Mouse (Mus musculus) gastrocnemius, postnatal 10 days (tissue): Measurements from ENCODE around the gene Cpsf4. TPM values are rescaled to one million over a fixed set of nuclear protein-coding genes. Genes with fewer than 3 reads are reported as not detected.
A peak's percentile ranks its signal among the peaks of the same experiment; 100 is the strongest.
"Not testable (repeated sequence)": the region's sequence is repeated elsewhere in the genome, so short reads cannot be mapped to it uniquely, and the experiment has no call there.

Experiments
- DNase-seq: peaks from one replicate; pipeline ENCODE4 v3.0.0; 2021; ENCODE audit warnings: mixed read lengths
- total RNA-seq, 2 experiments: library from RNA; stranded (reverse); gene quantifications; 2 replicates each; pipeline ENCODE4 v1.2.3; 2021

Cpsf4 gene
- total RNA-seq, 2 experiments from 2014 or later, result 11.6 to 13.8 TPM

GRCm38 (mm10) chr5:145222840-145223239, 55.8 kb downstream of the Cpsf4 start:
- no peak for DNase-seq

GRCm38 (mm10) chr5:145223395-145223794, 56.4 kb downstream of the Cpsf4 start:
- no peak for DNase-seq

- DNase-seq, result no peak
Measured at GRCm38 (mm10) chr5:145226453-145226852, 59.4 kb downstream of the Cpsf4 start.

- DNase-seq, result not testable (repeated sequence)
Measured at GRCm38 (mm10) chr5:145229283-145229682, 62.3 kb downstream of the Cpsf4 start.

GRCm38 (mm10) chr5:145230641-145231040, 63.6 kb downstream of the Cpsf4 start:
- no peak for DNase-seq

- DNase-seq, result peak; percentile 95
Measured at GRCm38 (mm10) chr5:145231367-145231871, 64.4 kb downstream of the Cpsf4 start, which contains the start of gene Zfp655. TSS of gene Zfp655 (plus strand) at chr5:145231715.

Other genes with a start within 250 kb of the Cpsf4 start
- 10 to 100 TPM; 15.7 to 20.2 TPM for gene Smurf1, start 201.4 kb upstream of the Cpsf4 start, total RNA-seq
- gene Gm4871, start 134.5 kb upstream of the Cpsf4 start, total RNA-seq, result not detected
- not detected for gene 1700018F24Rik, start 124.2 kb upstream of the Cpsf4 start, total RNA-seq
- gene Arpc1a, start 83.4 kb upstream of the Cpsf4 start, total RNA-seq, result 10 to 100 TPM; 42.7 to 43.7 TPM
- not detected for gene Kpna7, start 83.2 kb upstream of the Cpsf4 start, total RNA-seq
- gene Arpc1b, start 53.0 kb upstream of the Cpsf4 start, total RNA-seq, result 10 to 100 TPM; 78.4 to 98.3 TPM
- 10 to 100 TPM; 70.6 to 74.2 TPM for gene Pdap1, start 27.0 kb upstream of the Cpsf4 start, total RNA-seq
- 10 to 100 TPM; 66.9 to 70.9 TPM for gene Bud31, start 26.9 kb upstream of the Cpsf4 start, total RNA-seq
- gene Ptcd1, start 105 bp upstream of the Cpsf4 start, total RNA-seq, result 10 to 100 TPM in 1 of 2 experiments, 1 to 10 TPM in 1; 9.9 to 11.0 TPM
- 100 to 1,000 TPM; 566 to 668 TPM for gene Atp5j2, start 24.8 kb downstream of the Cpsf4 start, total RNA-seq
- gene Zkscan14, start 34.7 kb downstream of the Cpsf4 start, total RNA-seq, result 1 to 10 TPM; 6.1 to 6.6 TPM
- 1 to 10 TPM; 7.7 to 9.9 TPM for gene Zkscan5, start 37.3 kb downstream of the Cpsf4 start, total RNA-seq
- gene Zfp655, start 64.5 kb downstream of the Cpsf4 start, total RNA-seq, result 10 to 100 TPM; 13.7 to 16.9 TPM
- 10 to 100 TPM; 10.9 to 12.0 TPM for gene Zscan25, start 113.3 kb downstream of the Cpsf4 start, total RNA-seq
- not detected for gene Cyp3a57, start 178.1 kb downstream of the Cpsf4 start, total RNA-seq